Mouse (Mus musculus) liver, embryonic 14.5 days (tissue): ENCODE results near the gene Eya4. TPM values are rescaled to one million over a fixed set of nuclear protein-coding genes. Genes with fewer than 3 reads are reported as not detected.

ENCODE experiments used
- ATAC-seq: fragments of 200-750 bp; cut with Nextera tagmentation; 2 replicates; pipeline ENCODE4 v1.8.0; 2017; ENCODE audit warnings: moderate number of reproducible peaks, mild to moderate bottlenecking, moderate library complexity; ENCODE audit not compliant: insufficient read depth
- DNase-seq, 3 experiments: peaks; one replicate each; pipeline ENCODE4 v3.0.0-alpha.2; 2012 to 2013; ENCODE audit warnings: low read depth in 3 of 3, low spot score in 3 of 3
- H3K27ac ChIP-seq: fragments of 300-500 bp; sonication (generic); 2 replicates; pipeline ENCODE4 v1.5.1; 2014; ENCODE audit warnings: moderate library complexity, mild to moderate bottlenecking, control low read depth, inconsistent platforms
- H3K27me3 ChIP-seq: fragments of 300-500 bp; sonication (generic); 2 replicates; pipeline ENCODE4 v1.6.1; 2014; ENCODE audit warnings: mild to moderate bottlenecking, low read length, moderate library complexity; ENCODE audit not compliant: control insufficient read depth, insufficient read depth
- H3K36me3 ChIP-seq: fragments of 300-500 bp; sonication (generic); replicated peaks from 2 replicates; pipeline ENCODE4 v1.6.1; 2014; ENCODE audit warnings: low read depth; ENCODE audit not compliant: control insufficient read depth, insufficient read depth
- H3K4me1 ChIP-seq, 2 experiments: fragments of 200-500 bp in 1 of 2; fragments of 300-500 bp in 1 of 2; sonication (generic) in 1 of 2; replicated peaks; 2 replicates each; pipeline ENCODE4 v1.6.1; 2012 to 2014; ENCODE audit warnings: antibody characterized with exemption in 1 of 2, inconsistent platforms in 1 of 2, low read length in 1 of 2; ENCODE audit not compliant: control insufficient read depth in 2 of 2, insufficient read depth in 2 of 2
- H3K4me2 ChIP-seq: fragments of 300-500 bp; sonication (generic); 2 replicates; pipeline ENCODE4 v1.6.1; 2014; ENCODE audit warnings: low read depth, mild to moderate bottlenecking, control low read depth, moderate library complexity
- H3K4me3 ChIP-seq, 2 experiments: fragments of 200-500 bp in 1 of 2; fragments of 300-500 bp in 1 of 2; sonication (generic) in 1 of 2; 2 replicates each; pipeline ENCODE4 v1.5.1; 2012 to 2014; ENCODE audit warnings: low read depth in 2 of 2, low read length in 2 of 2, mild to moderate bottlenecking in 2 of 2, control low read depth in 1 of 2, inconsistent platforms in 1 of 2, moderate library complexity in 1 of 2; ENCODE audit not compliant: insufficient read depth in 1 of 2
- H3K9ac ChIP-seq: fragments of 300-500 bp; sonication (generic); replicated peaks from 2 replicates; pipeline ENCODE4 v1.6.1; 2014; ENCODE audit warnings: mild to moderate bottlenecking, control low read depth, moderate library complexity
- H3K9me3 ChIP-seq: fragments of 300-500 bp; sonication (generic); 2 replicates; pipeline ENCODE4 v1.6.1; 2016; ENCODE audit warnings: low read length, mixed read lengths; ENCODE audit not compliant: control insufficient read depth
- CTCF ChIP-seq: IDR thresholded peaks from 2 replicates; pipeline ENCODE4 v1.5.1; 2016; ENCODE audit warnings: antibody characterized with exemption, low read depth, control low read depth
- EP300 ChIP-seq: IDR thresholded peaks from 2 replicates; pipeline ENCODE4 v1.6.1; 2016; ENCODE audit warnings: antibody characterized with exemption, low read depth
- WGBS: fragments of 180-500 bp; shearing (Covaris S2); extraction: QIAGEN DNeasy Blood & Tissue Kit; methylation state at CpG from one replicate; pipeline ENCODE4 v1.1.7; 2014; ENCODE audit not compliant: insufficient replicate concordance; 5-methylcytosine and 5-hydroxymethylcytosine counted together
- polyA plus RNA-seq, 2 experiments: library from polyadenylated mRNA; depleted of rRNA in 1 of 2; stranded (reverse) in 1 of 2; unstranded in 1 of 2; fragments of >200 nt; fragmentation: Nextera tagmentation in 1 of 2; extraction: Ambion mirVana in 1 of 2; gene quantifications; 2 replicates each; pipeline versions ENCODE4 v1.2.1 to v1.2.3; 2012 to 2014

Gene Eya4
- polyA plus RNA-seq, 2 experiments, result 0.13 to 0.19 TPM

DNA sequence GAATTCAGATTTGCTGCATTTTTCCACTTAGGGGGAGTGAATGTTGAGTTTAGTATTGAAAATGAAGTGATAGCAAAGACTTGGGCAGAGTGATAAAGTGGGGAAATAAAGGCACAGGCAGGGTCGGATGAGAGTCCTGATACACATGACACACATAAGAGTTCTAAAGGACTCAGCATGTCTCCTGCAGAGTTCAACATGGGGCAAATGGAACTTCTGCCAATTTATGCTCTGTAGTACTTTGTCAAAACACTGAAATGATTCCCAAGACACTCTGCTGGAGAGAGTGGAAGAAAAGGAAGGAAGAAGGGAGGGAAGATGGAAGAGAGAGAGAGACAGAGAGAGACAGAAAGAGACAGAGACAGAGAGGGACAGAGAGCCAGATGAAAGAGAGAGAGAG is 222.6 kb downstream of the Eya4 start:
- ATAC-seq (no peak), DNase-seq (no peak)
- 59% methylated on average over 1 of the region's 1 CpGs for WGBS
- H3K4me1 ChIP-seq, result no peaks in the 10 kb centered on the region
- no peak overlapping the region for H3K27ac ChIP-seq
- H3K27me3 ChIP-seq, result no peaks in the 10 kb centered on the region
- no peak overlapping the region for H3K4me2 ChIP-seq
- no peaks in the 10 kb centered on the region for H3K9me3 ChIP-seq
- H3K4me3 ChIP-seq, result no peak overlapping the region
- TF ChIP-seq CTCF, result no peak
- TF ChIP-seq EP300, result no peak
- no peak overlapping the region for H3K9ac ChIP-seq
- no peaks in the 10 kb centered on the region for H3K36me3 ChIP-seq

DNA sequence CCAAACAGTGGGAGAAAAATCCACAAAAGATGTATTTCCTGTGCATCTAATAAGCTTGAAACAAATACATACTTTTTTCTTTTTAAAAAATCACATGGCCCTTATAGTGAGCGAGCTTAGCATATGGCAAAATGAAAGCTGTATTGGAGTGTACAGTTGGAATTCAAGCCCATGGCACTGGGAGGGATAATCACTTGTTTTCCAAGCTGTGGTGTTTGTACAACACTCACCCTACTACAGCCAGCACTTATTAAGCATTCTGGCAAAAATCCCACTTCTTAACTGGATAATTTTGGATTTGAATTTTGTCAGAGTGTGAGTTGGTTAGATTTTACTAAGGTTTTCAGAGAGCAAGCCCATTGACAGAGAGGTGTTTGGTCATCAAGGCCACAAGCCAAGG is 223.4 kb downstream of the Eya4 start:
- WGBS, result 54% methylated on average over 1 of the region's 1 CpGs

DNA sequence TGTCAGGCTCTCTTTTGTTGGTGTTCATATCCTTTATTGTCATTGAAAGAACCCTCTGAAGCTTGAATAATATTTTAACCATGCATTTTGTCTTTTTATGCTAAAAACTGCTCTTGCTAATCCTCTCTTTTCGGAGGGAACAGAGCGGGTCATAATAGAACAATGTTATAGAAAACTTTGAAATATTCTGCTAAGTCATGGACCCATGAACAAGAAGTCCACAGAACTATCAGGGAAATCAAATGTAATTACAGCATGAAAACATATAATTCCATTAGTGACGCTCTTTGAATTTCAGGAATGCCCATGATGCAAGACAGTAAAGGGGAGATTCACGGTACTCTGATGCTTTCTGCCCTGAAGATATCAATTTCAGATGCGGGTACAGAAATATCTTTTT is 224.1 kb downstream of the Eya4 start:
- no peak for ATAC-seq
- Histone ChIP-seq H3K27me3 (no peaks in the 10 kb centered on the region), H3K4me2 (no peak overlapping the region), H3K4me3 (no peak overlapping the region), H3K9me3 (no peaks in the 10 kb centered on the region), H3K27ac (no peak overlapping the region), H3K4me1 (no peaks in the 10 kb centered on the region), H3K9ac (no peak overlapping the region), H3K36me3 (no peaks in the 10 kb centered on the region)
- DNase-seq, result no peak
- 73% methylated on average over 5 of the region's 5 CpGs for WGBS
- TF ChIP-seq CTCF (no peak), EP300 (no peak)

More for the DNA sequence above, 223.4 kb downstream of the Eya4 start:
- Histone ChIP-seq H3K9ac (no peak overlapping the region), H3K27ac (no peak overlapping the region), H3K4me2 (no peak overlapping the region), H3K27me3 (no peaks in the 10 kb centered on the region), H3K9me3 (no peaks in the 10 kb centered on the region), H3K4me1 (no peaks in the 10 kb centered on the region), H3K4me3 (no peak overlapping the region), H3K36me3 (no peaks in the 10 kb centered on the region)
- DNase-seq, result no peak
- no peak for ATAC-seq
- TF ChIP-seq EP300 (no peak), CTCF (no peak)

DNA sequence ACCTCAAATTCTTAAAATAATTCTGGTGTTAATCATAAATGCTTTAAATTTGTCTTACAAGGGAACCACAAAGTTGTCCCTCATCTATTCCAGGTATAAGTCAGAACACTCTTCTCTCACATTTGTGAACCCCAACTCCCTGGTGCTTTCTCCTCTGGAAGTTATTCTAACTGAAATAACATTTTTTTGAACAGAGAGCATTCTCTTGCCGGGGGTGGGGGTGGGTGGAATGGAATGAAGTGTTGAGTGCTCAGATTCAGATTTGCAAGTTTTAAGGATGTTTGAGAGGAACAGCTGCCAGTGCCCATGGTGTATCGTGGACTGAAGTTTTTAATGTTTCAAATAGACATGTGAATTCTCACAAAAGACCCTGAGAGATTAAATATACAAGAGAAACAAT is 230.1 kb downstream of the Eya4 start:
- H3K4me3 ChIP-seq, result no peak overlapping the region
- no peaks in the 10 kb centered on the region for H3K9me3 ChIP-seq
- 41% methylated on average over 2 of the region's 2 CpGs for WGBS
- no peaks in the 10 kb centered on the region for H3K27me3 ChIP-seq
- TF ChIP-seq EP300 (no peak), CTCF (no peak)
- ATAC-seq, result no peak
- H3K36me3 ChIP-seq, result no peaks in the 10 kb centered on the region
- no peak overlapping the region for H3K4me2 ChIP-seq
- no peak overlapping the region for H3K27ac ChIP-seq
- no peak for DNase-seq
- H3K9ac ChIP-seq, result no peak overlapping the region
- peaks cover 0 to 5% of the 10 kb centered on the region in 2 experiments; a peak in 2 of 4 replicates for H3K4me1 ChIP-seq

DNA sequence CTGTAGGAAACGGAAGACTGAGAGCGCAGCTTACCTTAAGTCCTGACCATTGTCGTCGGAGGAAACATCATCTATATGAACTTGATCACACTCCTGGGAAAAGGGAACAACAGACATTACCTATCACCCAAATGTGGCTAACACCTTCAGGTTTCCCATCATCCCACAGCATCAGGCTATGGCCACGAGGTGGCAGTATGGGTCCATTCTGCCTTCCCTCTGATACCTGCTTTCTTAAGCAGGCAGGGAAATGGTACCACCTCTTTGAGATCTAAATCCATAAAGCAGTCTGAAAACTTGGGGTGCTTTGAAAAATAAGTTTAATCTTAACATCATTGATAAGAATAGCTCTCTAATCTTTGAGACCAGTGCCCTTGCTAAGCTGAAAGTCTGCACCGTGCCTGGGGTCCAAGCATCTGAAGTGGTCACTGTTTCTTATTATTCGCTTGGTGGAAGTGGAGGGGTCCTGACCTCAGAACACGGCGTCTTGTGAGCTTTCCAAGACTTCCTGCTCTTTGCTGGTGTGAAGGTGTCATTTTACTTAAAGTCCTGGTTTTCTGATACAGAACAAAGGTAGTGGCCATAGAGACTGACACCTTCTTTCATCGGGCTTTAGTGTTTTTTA is 233.7 kb downstream of the Eya4 start:
- DNase-seq, result peak; percentile 23 to 29 (median 26)
- Histone ChIP-seq H3K36me3 (no peaks in the 10 kb centered on the region), H3K4me2 (peak overlapping the region; percentile 47), H3K4me1 (peaks cover 0 to 5% of the 10 kb centered on the region in 2 experiments; a peak in 2 of 4 replicates), H3K9ac (no peak overlapping the region), H3K27ac (no peak overlapping the region), H3K4me3 (no peak overlapping the region; a peak in 1 of 4 replicates), H3K9me3 (no peaks in the 10 kb centered on the region), H3K27me3 (no peaks in the 10 kb centered on the region)
- WGBS, result 43% methylated on average over 10 of the region's 10 CpGs
- TF ChIP-seq CTCF (peak; percentile 92), EP300 (no peak)
- ATAC-seq, result peak; percentile 57; the same call in 1 of the 2 replicates
